Mouse (Mus musculus): ENCODE data around the gene Asah2.

- no peak for TF ChIP-seq CTCF (conservative IDR thresholded peaks at IDR 0.05; ENCODE audit: insufficient read depth, insufficient read length, low read depth, low read length)
- TF ChIP-seq POLR2A (IDR thresholded peaks at IDR 0.05; ENCODE audit: low read depth, low read length), result no peak
Measured at GRCm38 (mm10) chr19:31991057-31991456, 117.0 kb downstream of the Asah2 start.
